Mouse (Mus musculus) hindbrain, embryonic 13.5 days (tissue): ENCODE data around the gene Gm10775. TPM values are rescaled to one million over a fixed set of nuclear protein-coding genes. Genes with fewer than 3 reads are reported as not detected.

Experiments used
- ATAC-seq: fragments of 200-750 bp; cut with Nextera tagmentation; 2 replicates; pipeline ENCODE4 v1.8.0; 2017; ENCODE audit warnings: moderate TSS enrichment; ENCODE audit not compliant: low FRiP score
- H3K27ac ChIP-seq: fragments of 300-500 bp; sonication (generic); 2 replicates; pipeline ENCODE4 v1.5.1; 2015; ENCODE audit warnings: inconsistent platforms, mild to moderate bottlenecking, moderate library complexity
- H3K27me3 ChIP-seq: fragments of 300-500 bp; sonication (generic); 2 replicates; pipeline ENCODE4 v1.6.1; 2015; ENCODE audit warnings: mild to moderate bottlenecking, inconsistent platforms
- H3K36me3 ChIP-seq: fragments of 300-500 bp; sonication (generic); 2 replicates; pipeline ENCODE4 v1.6.1; 2015; ENCODE audit warnings: mild to moderate bottlenecking, inconsistent platforms
- H3K4me1 ChIP-seq: fragments of 300-500 bp; sonication (generic); replicated peaks from 2 replicates; pipeline ENCODE4 v1.6.1; 2015; ENCODE audit warnings: inconsistent platforms
- H3K4me2 ChIP-seq: fragments of 300-500 bp; sonication (generic); 2 replicates; pipeline ENCODE4 v1.6.1; 2015; ENCODE audit warnings: inconsistent platforms, mild to moderate bottlenecking, moderate library complexity
- H3K4me3 ChIP-seq: fragments of 300-500 bp; sonication (generic); 2 replicates; pipeline ENCODE4 v1.5.1; 2015; ENCODE audit warnings: mild to moderate bottlenecking, inconsistent platforms
- H3K9ac ChIP-seq: fragments of 300-500 bp; sonication (generic); 2 replicates; pipeline ENCODE4 v1.6.1; 2015; ENCODE audit warnings: mild to moderate bottlenecking, inconsistent platforms
- H3K9me3 ChIP-seq: fragments of 300-500 bp; sonication (generic); 2 replicates; pipeline ENCODE4 v1.6.1; 2016; ENCODE audit warnings: inconsistent platforms
- WGBS: fragments of 180-500 bp; shearing (Covaris S2); methylation state at CpG from one replicate; pipeline ENCODE4 v1.1.7; 2015; 5-methylcytosine and 5-hydroxymethylcytosine counted together
- polyA plus RNA-seq: library from polyadenylated mRNA; unstranded; fragments of >200 nt; fragmentation: Nextera tagmentation; extraction: Ambion mirVana; gene quantifications from 2 replicates; pipeline ENCODE4 v1.2.1, GENCODE M21; 2015

Gm10775 gene
- polyA plus RNA-seq, 1 experiment from 2014 or later = 0.14 TPM

DNA sequence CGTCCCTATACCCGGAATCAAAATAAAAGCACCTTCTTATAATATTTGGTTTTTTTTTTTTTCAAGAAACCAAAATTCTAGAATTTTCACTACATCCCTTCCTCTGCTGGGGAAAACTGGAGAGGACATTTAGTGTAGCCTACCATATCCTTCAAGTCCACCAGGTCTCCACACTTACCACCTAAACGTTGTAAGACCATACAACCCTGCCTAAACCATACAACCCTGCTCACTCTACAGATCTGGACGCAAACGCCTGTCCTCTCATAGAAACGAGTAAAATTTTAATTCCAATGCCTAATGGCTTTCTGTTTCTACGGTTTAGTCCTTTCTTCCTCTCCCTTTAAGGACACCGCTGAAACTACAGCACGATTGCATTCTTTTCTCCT is 18.6 kb downstream of the Gm10775 start:
- peaks cover 60% of the 10 kb centered on the region for H3K36me3 ChIP-seq
- WGBS = 17% methylated on average over 9 of the region's 9 CpGs
- peaks cover 35% of the 10 kb centered on the region for H3K9me3 ChIP-seq
- ATAC-seq = peak; percentile 65
- no peaks in the 10 kb centered on the region for H3K27me3 ChIP-seq
- H3K27ac ChIP-seq = peak overlapping the region; percentile 92
- peaks cover 18% of the 10 kb centered on the region for H3K4me1 ChIP-seq
- peak overlapping the region; percentile 66 for H3K4me3 ChIP-seq
- peak overlapping the region; percentile 83 for H3K9ac ChIP-seq
- peak overlapping the region; percentile 59 for H3K4me2 ChIP-seq

DNA sequence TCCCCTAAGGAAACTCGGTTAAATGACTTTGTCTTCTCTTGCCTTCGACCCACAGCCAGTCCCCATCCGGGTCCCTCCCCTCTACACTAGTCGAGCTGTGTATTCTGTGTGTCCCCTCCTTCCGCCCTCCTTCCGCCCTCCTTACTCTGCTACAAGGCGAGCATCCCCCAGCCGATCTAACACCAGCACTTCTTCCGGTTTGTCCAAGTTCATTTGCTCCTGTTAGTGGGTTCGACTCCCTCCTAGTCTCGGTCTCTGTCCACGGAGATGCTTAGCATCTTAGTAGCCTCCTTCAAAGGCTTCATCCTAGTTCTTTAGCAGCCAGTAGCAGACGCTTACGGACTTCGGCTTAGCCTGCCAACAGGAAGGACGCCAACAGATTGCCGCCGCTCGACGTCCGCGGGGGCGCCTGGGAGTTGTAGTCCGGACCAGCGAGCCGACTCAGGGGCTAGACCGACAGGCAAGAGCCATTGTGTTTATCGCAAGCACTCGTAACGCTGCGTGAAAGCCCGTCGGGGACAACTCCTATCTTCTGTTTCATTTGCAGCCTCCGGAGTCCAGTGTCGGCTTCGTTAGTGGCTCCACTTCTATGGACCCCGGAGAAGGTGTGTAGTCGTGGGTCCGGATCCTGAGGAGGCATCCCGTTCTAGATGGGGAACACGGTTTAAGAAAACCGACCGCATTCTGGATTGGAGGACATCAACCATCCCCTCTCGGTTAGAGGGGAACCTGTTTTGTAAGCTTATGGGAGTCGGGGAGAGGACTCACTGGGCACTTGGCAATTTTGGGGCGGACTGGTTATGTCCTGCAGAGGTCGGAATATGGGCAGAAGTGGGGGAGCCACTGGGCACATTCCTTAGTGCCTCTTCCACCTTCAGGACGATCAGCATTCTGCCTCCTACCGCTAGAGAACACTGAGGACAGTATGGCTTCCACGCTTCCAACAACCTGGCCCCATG is 19.3 kb downstream of the Gm10775 start, which contains the start of gene Zfp369:
Gene Zfp369 (plus strand): TSS at position 432 of the 959 bp plus-strand sequence.
- Histone ChIP-seq H3K4me3 (peak within 1 kb of the TSS; percentile 66), H3K4me1 (peaks cover 18% of the 10 kb centered on the region), H3K27ac (peak within 1 kb of the TSS; percentile 92), H3K9me3 (peaks cover 29% of the 10 kb centered on the region), H3K9ac (peak within 1 kb of the TSS; percentile 83), H3K27me3 (no peaks in the 10 kb centered on the region), H3K36me3 (peaks cover 55% of the 10 kb centered on the region), H3K4me2 (peak within 1 kb of the TSS; percentile 59)
- under 1% methylated on average over 50 of the region's 50 CpGs for WGBS
- ATAC-seq = peak; percentile 99

DNA sequence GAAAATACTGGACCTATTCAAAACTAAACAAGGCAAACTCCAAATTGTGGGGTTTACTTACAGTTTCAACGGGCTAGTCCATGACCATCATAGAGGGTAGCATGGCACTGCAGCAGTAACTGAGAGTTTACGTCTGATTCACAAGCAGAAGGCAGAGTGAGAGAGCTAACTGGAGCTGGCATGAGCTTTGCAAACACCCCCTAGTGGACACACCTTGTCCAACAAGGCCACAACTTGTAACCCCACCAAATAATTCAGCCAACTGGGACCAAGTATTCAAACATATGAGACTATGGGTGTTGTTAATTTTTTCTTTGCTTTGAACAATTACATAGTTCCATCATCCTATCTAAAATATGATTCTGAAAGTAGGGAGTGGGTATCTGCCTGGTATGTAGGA is 27.4 kb downstream of the Gm10775 start:
- Histone ChIP-seq H3K4me2 (no peak overlapping the region), H3K4me3 (no peak overlapping the region), H3K4me1 (no peaks in the 10 kb centered on the region), H3K9me3 (peaks cover 69% of the 10 kb centered on the region), H3K36me3 (peaks cover 87% of the 10 kb centered on the region), H3K27ac (no peak overlapping the region), H3K9ac (no peak overlapping the region), H3K27me3 (no peaks in the 10 kb centered on the region)
- ATAC-seq = no peak
- 93% methylated on average over 2 of the region's 2 CpGs for WGBS

DNA sequence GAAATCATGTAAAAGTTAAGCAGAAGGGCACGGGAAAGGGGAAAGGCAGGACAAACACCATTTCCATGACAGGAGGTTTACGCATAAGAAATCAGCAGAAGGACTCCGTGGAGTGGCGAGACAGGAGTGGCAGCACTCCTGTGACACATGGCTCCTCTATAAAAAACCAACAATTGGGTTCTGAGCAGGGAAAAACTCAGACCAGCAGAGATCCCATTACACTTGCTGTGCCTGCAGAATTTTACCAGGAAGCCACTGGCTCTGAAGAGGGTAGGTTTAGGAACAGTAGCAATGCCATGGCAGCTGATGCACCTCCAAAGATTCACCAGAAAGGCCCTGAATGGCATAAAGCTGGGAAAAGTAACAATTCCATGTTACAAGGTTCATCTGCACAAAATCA is 37.0 kb downstream of the Gm10775 start:
- no peak overlapping the region for H3K9ac ChIP-seq
- no peak overlapping the region for H3K4me3 ChIP-seq
- peaks cover 83% of the 10 kb centered on the region for H3K36me3 ChIP-seq
- H3K4me2 ChIP-seq = no peak overlapping the region
- WGBS = 99% methylated on average over 4 of the region's 4 CpGs
- no peaks in the 10 kb centered on the region for H3K4me1 ChIP-seq
- no peak overlapping the region for H3K27ac ChIP-seq
- H3K27me3 ChIP-seq = no peaks in the 10 kb centered on the region
- peaks cover 78% of the 10 kb centered on the region for H3K9me3 ChIP-seq
- ATAC-seq = no peak

Other genes with a start within 250 kb of the Gm10775 start
- gene Spata31d1c, start 226.5 kb upstream of the Gm10775 start, polyA plus RNA-seq = not detected in 2 replicates
- not detected in 2 replicates for gene Prss47, start 206.8 kb upstream of the Gm10775 start, polyA plus RNA-seq
- 30.5 and 30.6 TPM in 2 replicates for gene Mfsd14b, start 146.6 kb upstream of the Gm10775 start, polyA plus RNA-seq
- gene Olfr465-ps1, start 121.5 kb upstream of the Gm10775 start, polyA plus RNA-seq = not detected in 2 replicates
- not detected in 2 replicates for gene Olfr466, start 109.3 kb upstream of the Gm10775 start, polyA plus RNA-seq
- gene Nlrp4f, start 53.6 kb upstream of the Gm10775 start, polyA plus RNA-seq = 0.22 TPM in 1 of 2 replicates, not detected in the other
- 18.1 and 22.4 TPM in 2 replicates for gene Zfp369, start 19.3 kb downstream of the Gm10775 start, polyA plus RNA-seq